Mouse (Mus musculus): Measurements from ENCODE around the gene Cyfip2.

- no peak for TF ChIP-seq CTCF (IDR thresholded peaks at IDR 0.05; ENCODE audit: low read depth)
- TF ChIP-seq EP300 (IDR thresholded peaks at IDR 0.05; ENCODE audit: low read depth) = no peak
Observed at GRCm38 (mm10) chr11:46218584-46218983, 94.1 kb downstream of the Cyfip2 start.

Measured in liver, postnatal 0 days (tissue).